Mouse (Mus musculus): ENCODE measurements around the gene Cd2ap.

The Cd2ap gene

GRCm38 (mm10) chr17:42860370-42860769 lies 16.1 kb downstream of the Cd2ap start:
- DNase-seq (ENCODE audit: low spot score), result no peak

DNA sequence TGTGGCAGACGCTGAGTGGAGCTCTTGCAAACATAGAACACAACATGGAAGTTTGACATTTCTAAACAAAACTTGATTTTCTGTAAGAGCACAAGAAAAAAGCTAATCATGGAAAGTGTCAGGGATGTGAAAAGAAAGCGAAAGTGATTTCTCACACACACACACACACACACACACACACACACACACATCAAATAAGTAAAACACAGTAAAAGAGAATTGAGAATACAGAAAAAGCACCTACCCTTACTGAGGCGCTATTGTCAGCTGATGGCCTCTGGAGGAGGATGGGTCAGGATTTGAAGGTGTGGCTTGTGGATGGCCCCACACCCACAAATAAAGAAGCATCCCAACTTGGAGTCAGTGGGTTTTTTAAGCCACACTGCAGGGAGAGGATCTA lies 19.0 kb downstream of the Cd2ap start:
- DNase-seq (ENCODE audit: low spot score), result no peak

DNA sequence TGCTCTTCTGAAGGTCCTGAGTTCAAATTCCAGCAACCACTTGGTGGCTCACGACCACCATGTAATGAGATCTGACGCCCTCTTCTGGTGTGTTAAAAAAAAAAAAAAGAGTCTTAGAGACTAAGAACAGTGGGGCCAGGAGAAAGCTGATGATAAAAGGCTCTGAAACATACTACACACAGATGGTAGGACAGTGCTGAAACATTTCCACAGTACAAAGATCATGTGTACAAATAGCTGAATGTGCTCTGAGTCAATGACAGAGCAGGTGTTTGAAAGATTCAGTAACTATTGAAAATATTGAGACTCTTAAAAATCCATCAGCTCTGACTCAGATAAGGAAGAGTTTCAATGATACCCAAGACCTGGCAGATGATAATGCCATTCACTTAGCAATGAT lies 29.4 kb downstream of the Cd2ap start:
- no peak for DNase-seq (ENCODE audit: low spot score)

- no peak for DNase-seq (ENCODE audit: low spot score)
Observed at GRCm38 (mm10) chr17:42837193-42837592, 39.3 kb downstream of the Cd2ap start.

DNA sequence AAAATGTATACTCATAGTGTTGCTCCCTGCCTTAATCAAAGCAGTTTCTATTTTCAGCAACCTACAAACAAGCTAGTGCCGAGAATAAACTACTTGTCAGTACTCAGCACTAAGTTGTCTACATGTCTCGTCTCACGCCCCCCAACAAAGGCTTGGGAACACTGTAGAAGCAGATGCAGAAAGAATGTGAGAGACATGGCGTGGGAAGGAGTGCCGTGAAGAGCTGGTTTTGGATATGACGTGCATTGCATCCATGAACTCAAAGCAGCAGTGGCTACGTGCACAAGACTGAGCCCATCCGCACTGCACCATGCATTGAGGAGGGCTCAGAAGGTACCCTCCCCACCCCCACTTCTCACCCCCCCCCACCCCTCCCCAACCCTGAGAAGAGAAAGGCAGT lies 53.7 kb downstream of the Cd2ap start:
- no peak for DNase-seq (ENCODE audit: low spot score)

DNA sequence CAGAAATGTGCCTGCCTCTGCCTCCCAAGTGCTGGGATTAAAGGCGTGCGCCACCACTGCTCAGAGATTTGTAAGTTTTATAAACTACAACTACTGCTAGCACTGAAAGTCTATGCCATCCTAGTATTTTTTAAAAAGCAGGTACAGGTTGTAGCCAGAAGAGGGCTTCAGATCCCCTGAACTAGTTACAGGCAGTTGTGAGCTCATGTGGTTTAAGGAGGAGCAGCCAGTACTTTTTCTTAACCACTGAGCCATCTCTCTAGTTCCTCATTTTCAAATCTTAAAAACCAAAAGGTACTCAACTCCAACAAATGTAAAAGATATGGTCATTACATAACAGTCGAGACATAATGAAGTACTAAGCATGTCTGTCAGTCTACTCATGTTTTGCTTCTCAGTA lies 61.1 kb downstream of the Cd2ap start:
- DNase-seq (ENCODE audit: low spot score), result no peak

GRCm38 (mm10) chr17:42792412-42792975 lies 84.0 kb downstream of the Cd2ap start:
- no peak for DNase-seq (ENCODE audit: low spot score)

DNA sequence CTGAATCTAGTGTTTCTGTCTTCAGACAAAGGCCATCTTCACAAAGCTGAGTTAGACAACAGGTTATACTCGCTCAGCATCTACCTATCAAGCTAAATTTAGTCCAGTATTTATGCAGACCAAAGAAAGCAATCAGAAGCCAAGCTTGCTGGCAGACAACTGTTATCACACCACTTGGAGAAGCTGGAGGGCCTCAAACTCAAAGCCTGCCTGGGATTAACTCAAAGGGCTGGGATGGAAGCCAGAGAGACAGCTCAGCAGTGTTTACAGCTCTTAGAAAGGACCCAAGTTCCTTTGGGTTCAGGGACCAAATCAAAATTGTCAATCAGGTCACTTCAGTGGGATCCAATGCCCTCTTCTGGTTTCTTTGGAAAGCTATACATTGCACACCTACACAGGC lies 85.7 kb downstream of the Cd2ap start:
- no peak for DNase-seq (ENCODE audit: low spot score)

- no peak for DNase-seq (ENCODE audit: low spot score)
Observed at GRCm38 (mm10) chr17:42789723-42790122, 86.7 kb downstream of the Cd2ap start.

DNA sequence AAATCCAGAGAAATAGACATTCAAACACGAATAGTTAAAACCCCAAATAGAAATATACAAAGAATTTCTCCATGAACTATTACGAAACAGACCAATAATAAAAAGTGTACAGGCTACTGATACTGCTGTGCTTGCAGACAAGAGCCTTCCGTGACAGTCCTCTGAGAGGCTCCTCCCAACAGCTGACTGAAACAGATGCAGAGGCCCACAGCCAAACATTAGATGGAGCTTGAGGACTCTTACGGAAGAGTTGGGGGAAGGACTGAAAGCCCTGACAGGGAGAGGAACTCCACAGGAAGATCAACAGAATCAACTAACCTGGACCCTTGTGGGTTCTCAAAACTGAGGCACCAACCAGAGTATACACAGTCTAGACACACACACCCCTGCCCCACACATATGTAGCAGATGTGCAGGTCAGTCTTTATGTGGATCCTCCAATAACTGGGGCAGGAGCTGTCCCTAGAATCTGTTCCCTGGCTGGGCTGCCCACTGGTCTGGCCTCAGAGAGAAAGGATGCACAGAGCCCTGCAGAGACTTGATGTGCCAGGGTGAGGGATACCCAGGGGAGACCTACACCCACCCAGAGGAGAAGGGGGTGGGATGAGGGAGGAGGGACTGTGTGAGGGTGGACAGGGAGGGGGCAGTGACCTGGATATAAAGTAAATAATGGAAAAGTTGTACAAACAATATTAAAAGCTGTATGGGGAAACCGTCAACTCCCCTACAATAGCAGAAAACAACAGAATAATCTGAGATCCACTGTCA lies 87.6 kb downstream of the Cd2ap start:
- no peak for DNase-seq (ENCODE audit: low spot score)

DNA sequence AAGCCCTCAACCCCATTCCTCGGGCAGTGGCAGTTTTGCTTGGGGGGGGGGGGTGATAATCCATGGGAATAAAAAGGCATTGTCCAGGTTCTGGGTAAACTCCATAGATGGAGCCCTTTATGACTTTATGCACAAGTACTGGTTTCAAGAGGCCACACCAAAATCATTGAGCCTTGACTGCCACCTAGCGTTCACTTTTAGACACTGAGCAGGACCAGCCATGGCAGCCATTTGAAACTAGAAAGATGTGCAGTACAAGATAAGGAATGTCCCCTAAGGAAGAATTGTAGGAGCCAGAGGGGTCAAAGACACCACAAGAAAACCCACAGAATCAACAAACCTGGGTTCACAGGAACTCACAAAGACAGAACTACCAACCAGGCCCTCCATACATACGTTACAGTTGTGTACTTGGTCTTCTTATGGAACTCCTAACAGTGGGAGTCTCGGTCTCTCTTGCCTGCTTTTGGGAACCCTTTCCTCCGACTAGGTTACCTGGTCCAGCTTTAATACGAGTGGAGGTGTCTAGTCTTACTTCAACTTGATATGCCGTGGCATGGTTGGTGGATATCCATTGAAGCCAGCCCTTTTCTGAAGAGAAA lies 94.2 kb downstream of the Cd2ap start:
- peak; percentile 57 for DNase-seq (ENCODE audit: low spot score)

DNA sequence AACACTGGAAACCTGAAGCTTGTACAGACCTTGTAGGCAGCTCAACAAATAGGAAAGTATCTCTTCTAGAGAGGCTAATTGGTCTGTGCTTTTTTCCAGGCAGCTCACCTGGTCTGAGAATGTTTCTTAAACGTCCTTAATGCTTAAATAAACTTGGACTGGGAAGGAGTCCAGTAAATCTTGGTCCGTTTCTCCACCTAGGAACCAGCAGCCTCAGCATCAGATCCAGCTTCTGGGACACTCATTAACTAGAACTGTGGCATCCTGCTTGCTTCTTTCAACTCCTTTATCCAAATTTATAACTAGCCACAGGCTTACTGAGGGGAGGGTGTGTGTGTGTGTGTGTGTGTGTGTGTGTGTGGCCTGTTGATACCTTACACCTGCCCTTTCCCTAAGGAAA lies 122.7 kb downstream of the Cd2ap start:
- no peak for DNase-seq (ENCODE audit: low spot score)

DNA sequence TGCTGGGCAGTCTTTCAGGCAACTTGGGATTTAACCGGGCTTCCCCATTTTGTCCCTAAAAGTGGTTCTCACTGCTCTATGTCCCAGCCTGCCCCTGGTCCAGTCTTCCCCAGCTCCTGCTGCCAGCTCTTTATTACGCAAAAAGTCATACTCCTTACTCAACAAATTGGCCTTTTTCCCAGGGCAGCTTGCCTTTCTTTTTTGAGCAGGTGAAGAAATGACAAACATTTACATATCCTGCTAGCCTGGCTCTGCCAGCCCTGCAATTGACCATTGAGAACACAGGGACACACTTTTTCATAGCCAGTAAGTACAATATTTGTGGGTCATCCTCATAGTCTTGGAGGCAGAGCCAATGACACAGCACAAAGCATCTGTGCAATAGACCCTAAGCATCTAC lies 124.3 kb downstream of the Cd2ap start:
- no peak for DNase-seq (ENCODE audit: low spot score)

- no peak for DNase-seq (ENCODE audit: low spot score)
Observed at GRCm38 (mm10) chr17:42745657-42746420, 130.6 kb downstream of the Cd2ap start.

All from urinary bladder, postnatal 25 days (tissue).